Mouse (Mus musculus) thymus, postnatal 10 days (tissue): ENCODE measurements around the gene Dhx35.
A peak's percentile ranks its signal among the peaks of the same experiment; 100 is the strongest.

ENCODE experiments used
- DNase-seq, 2 experiments: peaks; one replicate each; pipeline ENCODE4 v3.0.0; 2021; ENCODE audit warnings: low spot score in 2 of 2

Gene Dhx35

DNA sequence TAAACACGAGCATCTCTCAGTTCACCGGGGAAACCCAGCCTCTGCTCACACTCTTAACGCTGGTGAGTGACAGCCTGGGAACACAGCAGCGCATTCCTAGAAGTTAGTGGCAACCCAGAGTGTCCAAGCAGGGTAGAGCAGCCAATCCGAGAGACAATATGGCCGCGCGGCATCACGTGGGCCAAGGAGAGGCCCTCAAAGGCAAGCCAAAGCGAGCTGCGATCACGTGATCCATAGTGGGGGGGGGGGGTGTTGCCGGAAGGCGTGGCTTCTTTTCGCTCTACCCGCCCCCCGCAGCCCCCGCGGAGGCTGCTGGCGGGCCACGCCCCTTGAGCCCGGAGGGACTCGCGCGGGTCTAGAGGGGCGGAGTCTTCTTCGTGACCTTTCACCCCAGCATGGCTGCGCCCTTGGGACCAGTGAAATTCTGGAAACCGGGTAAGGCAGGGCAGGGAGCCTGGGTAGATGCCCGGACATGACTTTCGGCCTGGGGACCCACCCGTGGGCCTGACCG is at the start of gene Dhx35:
Gene Dhx35, plus strand, starts transcription at position 314 of the 511 bp plus-strand sequence.
- DNase-seq, result peak; percentile 91 to 92

DNA sequence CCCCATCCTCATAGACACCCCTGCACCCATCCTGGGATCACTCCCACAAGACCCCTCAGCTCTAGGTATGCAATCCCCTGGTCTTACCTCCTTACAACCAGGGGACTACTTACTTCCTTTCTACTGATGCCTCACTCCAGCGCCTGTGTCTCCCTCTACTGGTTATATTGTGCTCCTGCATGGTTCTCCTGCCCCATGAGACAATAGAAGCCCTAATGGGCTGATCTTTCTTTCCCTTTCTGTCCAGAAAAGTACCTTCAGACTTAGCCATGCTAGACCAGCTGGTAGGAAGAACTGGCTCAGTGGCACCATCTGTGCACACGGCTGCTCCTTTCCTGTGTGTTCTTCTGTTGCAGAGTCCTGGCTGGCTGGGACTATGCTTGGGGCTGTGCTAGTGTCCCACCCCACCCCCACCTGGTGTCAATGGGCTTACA is 49.5 kb upstream of the Dhx35 start:
- DNase-seq, result peak in 1 of 2 experiments; percentile 70

DNA sequence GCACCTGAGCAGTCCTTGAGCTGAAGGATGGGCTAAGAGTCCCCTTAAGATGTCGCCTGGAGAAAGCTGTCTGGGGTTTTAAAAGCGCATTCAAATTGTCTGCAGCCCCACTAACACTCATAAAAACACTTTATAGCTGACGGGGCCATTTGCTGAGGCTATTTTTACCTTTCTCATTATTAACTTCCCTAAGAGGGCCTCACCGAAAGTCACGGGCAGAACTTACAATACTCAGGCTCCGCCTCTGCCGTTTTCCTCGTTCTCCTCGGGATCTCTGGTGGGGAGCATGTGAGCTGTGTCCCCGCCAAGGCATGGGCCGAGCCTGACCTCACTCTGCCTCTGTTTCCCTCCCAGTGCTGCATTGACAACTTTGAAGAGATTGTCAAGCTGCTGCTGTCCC is 48.4 kb upstream of the Dhx35 start:
- no peak for DNase-seq

DNA sequence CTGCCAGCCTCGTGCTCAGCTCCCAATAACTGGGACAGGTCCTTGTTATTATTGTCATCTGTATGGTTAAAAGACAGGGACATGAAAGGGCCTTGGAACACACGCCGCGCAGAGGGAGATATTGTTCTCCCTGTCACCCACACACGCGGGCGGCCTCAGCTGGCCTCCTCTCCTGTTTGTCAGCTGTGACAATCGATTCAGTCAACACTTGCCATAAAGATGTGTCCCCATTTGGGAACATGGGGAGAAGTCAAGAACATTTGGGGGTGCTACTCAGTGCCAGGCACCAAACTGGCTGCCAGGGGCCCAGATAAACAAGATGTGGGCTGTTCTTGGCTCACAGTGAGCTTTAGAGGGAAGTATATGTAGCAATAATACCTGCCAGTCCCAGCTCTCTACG is 45.2 kb upstream of the Dhx35 start:
- DNase-seq, result no peak

DNA sequence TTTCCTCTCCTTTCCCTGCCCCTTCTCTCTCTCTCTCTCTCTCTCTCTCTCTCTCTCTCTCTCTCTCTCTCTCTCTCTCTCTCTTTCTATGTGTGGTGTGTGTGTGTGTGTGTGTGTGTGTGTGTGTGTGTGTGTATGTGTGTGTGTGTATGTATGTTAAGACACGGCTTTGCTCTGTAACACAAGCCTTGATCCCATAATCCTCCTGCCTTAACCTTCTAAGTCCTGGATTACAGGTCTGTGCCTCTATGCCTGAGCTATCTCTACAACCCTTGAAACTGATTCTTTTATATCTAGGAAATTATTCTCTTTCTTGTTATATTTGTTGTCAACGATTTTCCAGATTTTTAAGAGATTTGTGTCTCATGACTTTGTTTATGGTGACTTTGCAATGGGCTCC is 34.4 kb upstream of the Dhx35 start:
- DNase-seq, result no peak

DNA sequence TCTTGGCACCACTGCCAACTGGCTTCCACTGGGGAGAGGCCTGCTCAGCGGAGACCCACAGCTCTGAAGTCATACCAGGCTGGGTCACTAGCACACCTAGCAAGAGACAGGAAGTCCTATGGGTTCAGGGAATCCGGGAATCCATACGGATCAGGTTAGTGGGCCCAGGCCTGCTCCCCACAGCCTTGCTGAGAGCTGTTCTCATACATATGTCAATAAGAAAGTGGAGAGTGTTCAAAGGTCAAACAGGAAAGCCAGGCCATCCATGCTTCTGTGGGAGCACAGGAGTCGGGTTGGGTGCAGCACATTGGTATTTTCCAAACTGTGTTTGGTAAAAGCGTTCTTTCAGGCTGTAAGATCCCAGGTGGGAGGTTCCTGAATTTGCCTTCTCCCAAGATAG is 32.3 kb upstream of the Dhx35 start:
- no peak for DNase-seq

DNA sequence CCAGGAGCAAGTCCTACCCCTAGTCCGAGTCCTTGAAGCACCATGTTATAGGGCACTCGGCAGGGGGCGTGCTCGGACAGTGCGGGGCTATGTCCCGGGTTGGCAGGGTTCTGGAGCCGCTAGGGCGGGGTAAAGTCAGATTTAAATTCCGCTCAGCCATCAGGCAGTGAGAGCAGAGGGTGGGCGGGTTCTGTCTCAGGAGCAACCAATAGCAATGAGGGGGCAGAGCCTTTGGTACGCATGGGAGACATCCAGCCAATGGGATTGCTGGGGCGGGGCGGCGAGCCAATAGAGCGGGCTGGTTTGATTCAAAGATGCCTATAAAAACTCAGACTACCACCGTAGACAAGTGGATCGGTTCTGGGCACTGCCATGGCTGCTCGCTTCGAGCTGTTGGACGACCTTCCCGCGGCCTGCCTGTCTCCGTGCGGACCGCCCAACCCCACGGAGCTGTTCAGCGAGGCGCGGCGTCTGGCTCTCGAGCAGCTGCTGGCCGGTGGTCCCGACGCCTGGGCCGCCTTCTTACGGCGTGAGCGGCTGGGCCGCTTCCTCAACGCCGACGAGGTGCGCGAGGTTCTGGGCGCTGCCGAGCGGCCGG is 26.8 kb upstream of the Dhx35 start, which contains the start of gene Fam83d:
Gene Fam83d, plus strand, starts transcription at position 352 of the 598 bp plus-strand sequence.
- DNase-seq, result peak; percentile 97

DNA sequence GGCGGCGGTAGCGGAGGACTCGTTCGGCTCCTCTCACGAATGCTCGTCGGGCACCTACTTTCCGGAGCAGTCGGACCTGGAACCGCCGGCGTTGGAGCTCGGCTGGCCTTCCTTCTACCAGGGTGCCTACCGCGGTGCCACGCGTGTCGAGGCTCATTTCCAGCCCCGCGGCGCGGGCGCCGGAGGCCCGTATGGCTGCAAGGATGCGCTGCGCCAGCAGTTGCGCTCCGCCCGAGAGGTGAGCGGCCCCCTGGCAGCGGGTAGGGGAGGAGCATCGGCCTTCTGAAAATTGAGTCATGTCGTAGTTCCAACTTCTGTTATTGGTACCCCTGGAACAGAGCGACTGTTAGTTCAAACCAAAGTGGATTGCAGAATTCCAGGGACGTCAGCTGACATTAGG is 26.3 kb upstream of the Dhx35 start:
- peak; percentile 63 to 67 for DNase-seq

DNA sequence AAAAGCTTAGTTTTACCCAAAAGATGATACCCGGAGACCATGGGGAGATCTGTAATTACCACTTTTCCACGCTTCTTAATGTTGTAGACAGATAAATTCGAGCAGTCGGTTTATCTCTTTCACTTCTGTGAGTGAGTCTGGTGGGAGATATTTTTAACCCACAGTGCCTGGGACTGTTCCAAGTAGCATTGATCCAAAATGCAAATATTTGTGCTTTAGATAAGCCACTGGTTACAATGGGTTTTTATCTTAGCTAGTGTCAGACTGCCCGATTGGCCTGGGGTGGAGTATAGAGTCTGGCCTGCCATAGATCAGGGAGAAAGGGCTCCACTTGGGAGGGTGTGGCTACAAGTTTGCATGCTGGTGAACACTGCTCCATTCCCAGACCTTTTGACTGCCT is 25.8 kb upstream of the Dhx35 start:
- DNase-seq, result no peak

DNA sequence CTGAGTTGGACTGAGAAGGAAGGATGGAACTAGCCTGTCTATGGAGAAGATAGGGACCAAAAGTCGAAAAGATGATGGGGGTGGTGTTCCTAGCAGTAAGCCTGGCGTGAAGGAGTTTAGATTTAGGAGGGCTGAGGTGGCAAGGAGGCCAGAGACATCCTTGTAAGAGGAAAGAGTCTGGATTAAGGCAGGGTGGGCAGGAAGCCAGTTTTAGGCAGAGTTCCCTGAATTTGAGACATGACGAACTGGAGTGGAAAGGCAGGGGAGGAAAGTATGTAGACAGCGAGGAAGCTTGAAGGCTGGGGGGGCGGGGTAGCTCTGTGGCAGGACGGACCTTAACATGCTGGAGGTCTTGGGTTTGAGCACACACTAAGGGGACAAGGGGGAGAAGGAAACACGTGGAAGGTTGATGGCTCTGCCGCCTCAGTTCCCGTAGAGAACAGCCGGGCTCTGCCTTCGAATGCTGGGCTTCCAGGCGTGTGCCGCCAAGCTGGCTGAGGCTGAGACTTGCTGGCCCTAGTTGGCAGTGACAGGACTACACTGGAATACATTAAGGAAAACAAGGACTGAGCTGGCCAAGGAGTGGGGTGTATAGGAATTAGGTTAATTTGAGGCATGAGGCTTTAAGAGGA is 24.4 kb upstream of the Dhx35 start:
- no peak for DNase-seq

DNA sequence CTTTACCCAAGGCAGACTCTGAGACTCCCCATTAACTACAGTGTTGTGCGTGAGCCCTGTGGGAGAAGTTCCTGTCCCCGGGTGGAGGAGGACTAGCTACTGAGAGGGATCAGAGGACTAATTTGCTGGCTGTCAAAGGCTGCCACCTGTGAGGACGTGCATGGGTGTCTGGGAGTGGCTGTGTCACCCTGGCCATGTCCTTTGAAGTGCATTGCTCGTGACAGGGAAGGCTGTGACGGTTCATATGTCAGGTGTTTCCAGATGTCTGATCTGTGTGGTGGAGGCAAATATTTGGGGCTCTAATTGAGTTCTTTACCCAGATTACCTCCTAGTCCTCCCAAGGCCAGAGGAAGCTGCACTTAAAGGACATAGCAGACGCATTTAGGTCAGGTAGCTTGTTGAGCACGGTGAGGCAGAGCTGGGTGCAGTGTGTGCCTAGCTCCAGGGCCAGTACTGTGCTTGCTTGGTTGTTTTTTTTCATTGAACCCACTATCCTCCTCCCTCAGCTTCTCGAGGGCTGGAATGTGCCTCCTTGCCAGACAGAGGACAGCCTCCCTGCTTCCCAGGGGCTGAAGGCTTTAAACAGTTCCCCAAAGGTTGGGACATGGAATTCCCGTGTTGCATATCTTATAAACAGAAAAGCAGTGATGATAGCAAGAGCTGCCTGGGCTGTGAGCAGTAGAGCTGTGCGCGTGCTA is 23.4 kb upstream of the Dhx35 start:
- peak in 1 of 2 experiments; percentile 26 for DNase-seq

DNA sequence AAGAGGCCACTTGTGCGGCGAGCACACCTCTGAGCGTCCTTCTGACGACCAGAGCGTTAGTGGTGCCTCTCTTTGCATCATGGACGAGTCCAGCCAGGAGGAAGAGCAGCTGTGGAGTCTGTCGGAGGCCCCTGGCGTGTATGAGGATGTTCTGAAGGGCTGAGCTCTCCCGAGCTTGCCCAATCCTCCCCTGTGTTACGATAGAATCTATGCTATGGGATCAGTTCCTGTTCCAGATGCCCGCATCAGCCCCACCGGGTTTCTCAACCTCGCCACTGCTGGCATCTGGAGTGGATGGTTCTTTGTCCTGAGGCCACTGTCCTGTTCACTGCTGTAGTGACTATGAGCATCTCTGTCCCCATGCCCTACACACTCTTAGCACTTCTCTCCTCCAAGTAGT is 21.8 kb upstream of the Dhx35 start:
- DNase-seq, result no peak

DNA sequence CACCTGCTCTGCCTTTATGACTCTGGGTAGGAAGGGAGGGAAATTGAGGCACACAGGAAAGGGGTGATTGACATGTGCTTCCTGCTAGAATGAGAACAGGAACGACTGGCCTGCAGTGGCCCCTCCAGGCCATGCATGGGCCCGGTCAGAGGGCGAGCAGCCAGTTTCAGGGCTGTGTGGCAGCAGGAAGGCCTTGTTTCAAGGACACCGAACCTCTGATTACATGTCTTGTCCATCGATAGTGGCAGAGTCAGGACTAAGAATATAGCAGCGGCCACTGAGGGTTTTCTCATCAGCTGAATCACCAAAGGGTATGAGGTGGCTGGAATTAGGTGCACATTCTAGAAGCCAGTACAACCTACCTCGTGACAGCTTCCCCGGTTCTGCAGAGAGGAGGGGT is 19.7 kb upstream of the Dhx35 start:
- DNase-seq, result no peak

DNA sequence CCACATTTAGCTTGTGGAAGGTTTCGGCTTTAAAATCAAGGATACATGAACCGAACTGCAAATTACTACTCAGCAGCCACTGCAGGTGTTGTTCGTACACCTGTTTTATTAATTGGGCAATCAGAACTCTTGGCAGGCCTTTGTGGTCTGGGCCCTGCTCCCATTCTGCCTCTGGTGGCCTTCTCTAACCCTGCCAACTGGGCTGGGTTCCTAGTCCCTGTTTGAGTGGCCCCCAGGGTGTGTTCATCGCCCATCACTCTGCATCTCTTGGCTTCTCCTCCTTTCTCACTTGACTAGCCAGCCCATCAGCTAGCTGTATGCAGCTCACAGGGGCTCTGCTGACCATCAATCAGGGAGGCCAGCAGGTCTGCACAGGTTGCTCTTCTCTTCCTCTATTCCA is 17.9 kb upstream of the Dhx35 start:
- no peak for DNase-seq

DNA sequence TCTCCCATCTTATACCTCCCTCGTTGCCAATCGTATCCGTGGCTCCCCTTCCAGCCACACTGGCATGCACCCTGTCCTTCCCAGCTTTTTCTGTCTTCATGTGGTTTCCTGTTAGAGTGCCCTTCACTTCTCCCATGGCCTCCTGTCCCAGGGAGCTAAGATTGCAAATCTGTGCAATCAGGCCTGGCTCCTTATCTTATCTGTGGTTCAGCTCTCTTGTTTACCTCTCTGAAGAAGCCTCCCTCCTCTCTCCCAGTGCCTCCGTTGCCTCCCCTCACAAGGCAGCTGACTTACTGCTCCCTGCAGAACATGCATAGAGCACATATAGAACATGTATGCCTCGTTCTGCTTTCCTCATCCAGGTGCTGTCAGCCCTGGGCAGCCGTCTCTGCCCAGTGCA is 17.1 kb upstream of the Dhx35 start:
- DNase-seq, result no peak

DNA sequence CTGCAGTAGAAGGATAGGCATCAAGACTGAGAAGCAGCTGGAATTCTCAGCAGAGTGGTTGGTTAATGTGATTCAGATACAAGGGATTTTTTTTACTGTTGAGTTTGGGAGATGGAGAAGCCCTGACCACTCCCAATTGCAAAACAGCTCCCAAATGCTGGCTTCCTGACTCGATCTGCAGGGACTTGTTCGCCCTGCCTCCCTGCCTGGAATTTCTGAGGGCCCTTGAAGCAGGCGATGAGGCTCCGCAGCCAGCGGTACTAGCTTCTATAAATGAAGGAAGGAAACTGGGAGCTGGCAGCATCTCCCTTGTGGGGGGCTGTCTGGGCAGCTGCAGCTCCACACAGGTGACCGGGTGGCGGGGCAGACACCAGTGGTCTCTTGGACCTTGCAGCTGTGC is 16.3 kb upstream of the Dhx35 start:
- DNase-seq, result no peak

DNA sequence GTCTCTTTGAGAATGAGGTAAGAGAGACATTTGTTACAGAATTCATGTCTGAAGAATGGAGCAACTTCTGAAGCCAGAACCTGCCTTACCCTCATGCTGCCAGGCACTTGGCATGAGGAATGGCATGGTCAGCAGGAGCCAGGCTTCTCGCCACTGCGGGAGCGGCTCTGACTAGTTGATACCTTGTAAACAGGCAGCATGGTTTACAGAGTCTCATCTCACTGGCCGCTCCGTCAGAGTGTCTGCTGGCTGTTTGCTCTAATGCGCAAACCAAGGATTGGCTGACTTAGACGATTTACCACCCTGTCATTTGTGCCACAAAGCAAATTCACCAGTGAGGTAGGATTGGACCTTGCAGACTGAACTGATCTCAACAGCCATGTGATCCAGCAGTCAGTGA is 13.5 kb upstream of the Dhx35 start:
- DNase-seq, result no peak

DNA sequence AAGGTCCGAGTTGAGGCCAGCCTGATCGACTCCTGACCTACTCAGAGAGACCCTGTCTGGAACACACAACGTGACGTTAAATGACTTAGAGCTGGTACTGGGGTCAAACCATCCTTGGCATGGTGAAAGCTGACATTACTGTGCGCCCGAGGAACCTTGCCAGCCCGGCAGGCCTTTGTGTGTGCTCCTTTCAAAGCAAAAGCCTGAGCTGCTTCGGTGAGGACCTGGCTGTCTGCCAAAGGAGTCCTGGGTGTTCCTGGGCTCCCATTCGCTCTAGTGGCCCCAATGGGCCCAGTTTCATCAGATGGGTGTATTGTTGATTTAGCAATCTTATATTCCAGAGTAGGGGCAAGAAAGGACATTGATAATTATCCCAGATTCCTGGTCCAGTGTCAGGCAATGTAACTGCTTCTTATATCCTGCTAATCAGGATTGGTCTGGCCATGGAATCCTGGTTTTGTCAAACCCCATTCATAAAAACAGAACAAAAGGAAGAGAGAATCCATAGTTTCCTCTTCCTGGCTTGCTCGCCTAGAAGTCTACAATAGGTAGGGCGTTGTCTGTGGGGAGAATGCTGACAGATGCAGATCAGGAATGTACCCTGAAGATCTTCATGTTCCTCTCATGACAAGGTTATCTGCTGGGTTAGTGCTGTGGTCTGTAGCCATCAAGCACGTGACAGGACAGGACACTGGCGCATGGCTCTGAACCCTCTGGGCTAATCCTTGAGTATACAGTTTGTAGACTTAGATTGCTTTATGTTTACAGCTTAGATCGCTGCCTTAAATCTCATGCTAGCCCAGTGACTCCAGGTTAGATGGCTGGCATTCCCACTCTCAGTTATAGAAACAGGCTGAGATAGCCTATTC is 7.4 kb upstream of the Dhx35 start:
- no peak for DNase-seq

DNA sequence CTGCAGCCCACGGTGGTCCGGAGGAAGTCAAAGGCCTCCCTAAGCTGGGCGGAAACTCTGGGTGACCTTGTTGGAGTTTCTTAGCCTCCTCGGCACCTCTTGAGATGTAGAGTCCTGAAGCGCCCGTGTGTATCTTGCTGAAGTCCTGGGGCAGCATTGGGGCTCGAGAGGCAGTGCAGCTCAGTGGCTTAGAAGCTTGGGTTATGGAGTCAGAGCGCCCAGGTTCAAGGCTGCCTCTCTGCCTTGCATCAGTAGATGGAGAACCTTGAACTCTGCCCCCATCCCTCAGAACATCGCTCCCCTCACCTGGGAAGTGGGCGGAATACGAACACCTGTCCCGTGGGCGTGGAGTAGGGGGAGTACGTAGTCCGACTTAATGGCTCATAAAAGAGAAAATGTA is 436 bp downstream of the Dhx35 start:
- DNase-seq, result no peak

DNA sequence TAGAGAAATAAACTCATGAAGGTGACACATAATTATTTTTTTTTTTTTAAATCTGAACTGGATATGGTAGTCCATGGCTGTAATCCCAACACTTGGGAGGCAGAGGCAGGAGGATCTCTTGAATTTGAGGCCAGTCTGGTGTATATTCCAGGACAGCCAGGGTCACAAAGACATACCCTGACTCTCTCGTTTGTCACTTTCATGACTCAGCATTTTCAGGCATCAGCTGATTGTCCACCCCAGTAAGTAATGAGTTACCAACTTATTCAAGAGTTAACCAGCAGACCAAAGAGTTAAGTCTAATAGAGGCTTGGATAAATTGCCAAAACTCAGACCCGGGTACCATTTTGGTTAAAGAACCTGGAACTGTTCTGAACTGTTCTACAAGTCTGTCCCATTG is 1.3 kb downstream of the Dhx35 start:
- DNase-seq, result no peak

DNA sequence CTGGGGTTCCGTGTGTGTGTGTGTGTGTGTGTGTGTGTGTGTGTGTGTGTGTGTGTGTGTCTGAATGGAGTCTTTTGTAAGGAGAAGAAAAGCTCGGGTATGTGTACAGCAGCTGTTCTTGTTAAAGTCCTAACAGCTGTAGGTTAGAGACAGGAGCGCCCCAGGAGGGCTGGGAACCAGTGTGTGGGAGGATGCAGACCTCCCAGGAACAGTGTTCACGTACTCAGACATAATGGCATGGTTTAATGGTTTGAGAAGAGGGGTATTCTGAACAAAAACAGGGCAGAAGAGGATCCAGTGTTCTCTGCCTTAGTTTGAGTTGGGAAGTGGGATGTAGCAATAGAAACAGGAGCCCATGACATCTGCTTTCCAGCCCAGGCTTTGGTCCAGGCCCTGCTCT is 4.7 kb downstream of the Dhx35 start:
- no peak for DNase-seq

DNA sequence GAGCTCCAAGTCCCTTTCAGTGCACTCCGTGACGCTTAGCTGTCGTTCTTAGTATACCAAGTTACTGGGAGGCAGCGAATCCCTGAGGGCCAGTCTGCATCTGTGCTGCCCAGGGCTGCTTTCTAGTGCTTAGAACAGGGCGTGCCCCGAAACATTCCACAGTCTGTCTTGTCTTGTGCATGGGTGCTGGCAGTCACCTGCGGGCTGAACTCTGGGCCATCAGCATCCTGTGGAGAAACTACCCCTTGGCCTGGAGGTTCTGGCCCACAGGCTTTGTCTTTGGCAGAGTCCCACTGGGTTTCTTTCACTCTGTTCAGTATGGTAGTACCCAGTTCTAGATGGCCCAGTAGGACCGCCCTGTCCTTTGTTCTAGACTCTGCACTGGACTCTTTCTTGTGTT is 6.2 kb downstream of the Dhx35 start:
- no peak for DNase-seq
